Mouse (Mus musculus) urinary bladder, adult 2 months (tissue): ENCODE measurements around the gene Flt3l. TPM values are rescaled to one million over a fixed set of nuclear protein-coding genes. Genes with fewer than 3 reads are reported as not detected.
A peak's percentile ranks its signal among the peaks of the same experiment; 100 is the strongest.
"Not testable (repeated sequence)": the region's sequence is repeated elsewhere in the genome, so short reads cannot be mapped to it uniquely, and the experiment has no call there.

ENCODE experiments used
- DNase-seq: peaks from one replicate; pipeline ENCODE4 v3.0.0; 2022; ENCODE audit warnings: low spot score
- polyA plus RNA-seq: library from polyadenylated mRNA; depleted of rRNA; stranded (reverse); fragments of >200 nt; gene quantifications from 2 replicates; pipeline ENCODE4 v1.2.3, GENCODE M21; 2012

Flt3l gene
- polyA plus RNA-seq, 1 experiment: 83.1 TPM

DNA sequence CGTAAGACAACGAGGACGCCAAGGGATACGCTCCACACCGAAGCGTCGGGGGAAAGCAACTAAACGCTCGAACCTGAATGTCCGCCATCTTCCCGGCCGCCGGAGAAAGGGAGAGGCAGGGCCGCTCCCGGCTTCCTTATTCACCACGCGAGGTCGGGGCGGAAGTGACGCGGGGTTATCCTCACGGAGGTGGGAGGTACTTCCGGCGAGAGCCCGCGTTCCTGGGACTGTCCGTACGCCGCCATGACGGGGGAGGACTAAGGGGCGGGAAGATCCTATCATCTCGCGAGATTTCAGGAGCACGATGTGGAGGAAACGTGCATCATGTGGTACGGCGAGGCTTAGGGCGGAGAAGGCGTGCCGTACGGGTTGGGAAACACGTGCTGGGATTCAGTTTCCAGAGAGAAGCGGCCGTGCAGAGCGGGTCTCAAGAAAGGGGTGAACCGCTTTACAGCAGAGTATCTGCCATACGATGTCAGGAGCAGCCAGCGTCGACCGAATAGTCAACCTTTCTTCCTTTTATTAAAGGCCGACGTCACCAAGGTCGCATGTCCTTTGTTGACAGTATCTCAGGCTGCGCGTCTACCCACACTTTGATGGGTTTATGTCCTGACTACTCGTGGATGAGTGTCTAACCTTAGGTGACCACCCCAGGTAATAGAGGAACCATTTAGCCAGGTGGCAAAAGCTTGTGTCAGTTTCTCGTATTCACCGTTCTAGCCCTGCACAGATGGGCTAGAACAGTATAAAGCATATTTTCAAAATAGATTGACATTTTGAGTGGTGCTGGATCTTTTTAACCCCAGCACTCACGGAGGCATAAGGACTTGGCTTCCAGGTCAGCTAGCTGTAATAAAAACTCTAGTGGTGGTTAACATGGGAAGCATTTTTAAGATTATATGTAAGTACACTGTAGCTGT, 11.7 kb downstream of the Flt3l start, which contains the start of gene Rps11:
Gene Rps11 (minus strand): TSS at position 216 of the 920 bp plus-strand sequence.
- peak; percentile 92 for DNase-seq

DNA sequence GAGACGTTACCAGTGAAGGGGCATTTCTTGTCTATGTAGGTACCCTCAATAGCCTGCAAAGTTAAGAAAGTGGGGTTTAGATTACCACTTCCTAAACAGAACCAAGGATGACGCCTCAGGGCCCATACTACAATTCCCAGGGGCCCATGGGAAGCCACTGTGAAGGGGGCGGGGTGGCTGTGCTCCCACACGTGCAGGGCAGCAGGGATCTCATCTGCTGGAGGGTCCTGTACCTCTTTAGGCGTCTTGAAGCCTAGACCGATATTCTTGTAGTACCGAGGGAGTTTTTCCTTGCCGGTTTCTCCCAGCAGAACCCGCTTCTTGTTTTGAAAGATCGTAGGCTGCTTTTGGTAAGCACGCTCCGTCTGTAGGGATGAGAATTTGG, 13.1 kb downstream of the Flt3l start:
- DNase-seq: no peak

DNA sequence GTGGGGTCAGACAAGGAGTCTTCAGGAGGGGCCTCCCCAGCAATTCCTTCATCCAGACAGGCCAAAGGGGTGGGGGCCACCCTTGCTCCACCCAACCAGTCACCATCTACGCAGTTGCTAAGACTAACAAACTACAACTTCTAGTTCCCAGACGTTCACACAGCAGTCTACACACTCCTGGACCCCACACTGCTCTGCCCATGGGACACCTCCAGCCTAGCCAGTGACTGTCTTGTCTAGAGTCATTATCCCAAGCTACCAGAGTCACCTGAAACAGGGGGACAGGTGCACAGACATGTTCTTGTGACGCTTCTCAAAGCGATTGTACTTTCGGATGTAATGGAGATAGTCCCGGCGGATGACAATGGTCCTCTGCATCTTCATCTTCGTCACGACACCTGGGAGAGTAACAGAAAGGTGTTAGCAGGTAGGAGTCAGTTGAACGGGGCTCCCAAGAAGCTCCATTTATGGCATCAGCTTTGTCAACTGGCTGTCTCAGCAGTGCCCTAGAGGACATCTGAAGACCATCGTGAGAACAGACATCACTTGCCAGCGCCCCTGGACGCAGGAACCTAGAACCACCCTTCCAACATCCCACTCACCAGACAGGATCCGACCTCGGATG, 13.6 kb downstream of the Flt3l start:
- DNase-seq: no peak

DNA sequence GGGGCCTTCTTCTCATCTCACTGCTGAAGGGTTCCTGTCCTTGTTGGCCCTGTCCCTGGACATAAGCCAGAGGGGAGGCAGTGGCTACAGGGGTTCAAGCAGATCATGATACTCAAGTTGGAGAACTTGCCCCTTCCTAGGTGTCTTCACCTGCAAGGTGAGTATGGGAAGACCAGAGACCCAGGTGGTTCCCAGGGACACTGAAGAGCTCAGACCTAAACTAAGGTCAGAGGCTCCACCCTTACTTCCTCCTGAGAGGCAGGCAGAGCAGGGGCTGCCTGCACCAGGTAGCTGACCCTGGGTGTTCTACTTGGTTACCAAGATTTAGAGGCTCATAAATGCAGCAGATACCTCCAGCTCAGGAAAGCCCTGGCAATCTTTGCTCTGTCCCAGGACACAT, 14.3 kb downstream of the Flt3l start:
- no peak for DNase-seq

DNA sequence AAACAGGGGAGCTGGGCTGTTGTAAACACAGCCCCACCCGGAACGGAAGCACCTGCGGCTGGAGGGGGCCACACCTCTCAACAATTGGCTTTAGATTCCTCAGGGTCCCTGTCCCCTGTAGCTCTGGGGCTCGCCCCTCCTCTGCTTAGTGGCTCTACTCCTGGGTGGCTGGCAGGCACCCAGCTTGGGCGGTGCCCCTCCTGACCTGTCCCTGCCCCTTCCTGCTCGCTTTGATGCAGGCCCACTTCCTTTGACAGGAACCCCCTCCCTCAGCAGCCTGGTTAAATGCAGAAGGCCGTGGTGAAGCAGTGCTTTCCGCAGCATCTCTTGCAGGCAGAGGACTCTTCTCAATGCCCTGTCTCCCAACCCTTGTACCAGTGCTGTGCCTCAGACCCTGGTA, 14.8 kb downstream of the Flt3l start:
- DNase-seq: no peak

DNA sequence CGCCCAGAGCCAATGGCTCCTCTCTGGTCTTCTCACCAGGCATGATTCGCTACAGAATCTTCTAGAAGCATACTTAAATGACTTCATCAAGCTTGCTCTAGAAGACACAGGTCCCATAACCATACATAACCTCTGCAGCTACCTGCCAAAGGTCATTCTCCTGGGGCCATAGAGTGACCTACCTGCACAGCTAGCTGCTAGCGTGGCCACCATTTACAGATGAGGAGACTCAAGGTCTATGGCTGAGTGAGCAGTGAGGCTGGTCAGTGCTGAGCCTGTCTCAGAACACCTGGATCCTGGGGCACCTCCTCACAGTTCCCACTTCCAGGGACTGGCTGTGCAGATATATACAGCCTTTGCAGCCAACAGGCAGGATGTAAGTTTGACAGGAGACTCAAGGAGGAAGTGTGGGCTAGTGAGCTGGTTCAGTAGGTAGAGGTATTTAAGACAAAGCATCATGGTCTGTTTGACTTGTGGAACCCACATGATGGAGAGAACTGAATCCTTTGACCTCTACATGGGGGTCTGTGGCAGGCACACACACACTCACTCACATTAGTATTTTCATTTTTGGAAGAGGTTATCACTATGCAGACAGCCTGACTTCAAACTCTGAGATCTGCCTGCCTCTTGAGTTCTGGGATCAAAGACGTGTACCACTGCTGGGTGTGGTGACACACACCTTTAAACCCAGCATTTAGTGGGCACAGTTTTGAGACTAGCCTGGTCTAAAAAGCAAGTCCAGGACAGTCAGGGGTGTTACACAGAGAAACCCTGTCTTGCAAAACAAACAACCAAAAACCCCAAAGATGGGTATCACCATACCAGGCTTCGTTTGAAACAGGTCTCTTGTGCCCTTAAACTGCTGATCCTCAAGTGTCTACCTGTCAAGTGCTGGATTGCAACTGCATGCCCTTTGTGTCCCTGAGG, 16.2 kb downstream of the Flt3l start:
- DNase-seq: no peak

DNA sequence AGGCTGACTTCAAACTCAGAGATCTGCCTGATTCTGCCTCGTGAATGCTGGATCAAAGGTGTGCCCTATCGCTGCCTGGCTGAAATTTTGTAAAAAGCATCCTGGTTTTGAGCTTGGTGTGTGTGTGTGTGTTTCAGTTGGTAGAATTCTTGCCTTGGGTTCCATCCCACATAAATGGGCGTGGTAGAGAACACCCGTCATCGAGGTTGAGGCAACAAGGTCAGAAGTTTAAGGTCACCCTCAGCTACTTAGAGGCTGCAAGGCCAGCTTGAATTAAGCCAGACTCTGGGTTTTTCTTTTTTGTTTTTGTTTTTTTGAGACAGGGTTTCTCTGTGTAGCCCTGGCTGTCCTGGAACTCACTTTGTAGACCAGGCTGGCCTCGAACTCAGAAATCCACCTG, 17.9 kb downstream of the Flt3l start:
- DNase-seq: no peak

DNA sequence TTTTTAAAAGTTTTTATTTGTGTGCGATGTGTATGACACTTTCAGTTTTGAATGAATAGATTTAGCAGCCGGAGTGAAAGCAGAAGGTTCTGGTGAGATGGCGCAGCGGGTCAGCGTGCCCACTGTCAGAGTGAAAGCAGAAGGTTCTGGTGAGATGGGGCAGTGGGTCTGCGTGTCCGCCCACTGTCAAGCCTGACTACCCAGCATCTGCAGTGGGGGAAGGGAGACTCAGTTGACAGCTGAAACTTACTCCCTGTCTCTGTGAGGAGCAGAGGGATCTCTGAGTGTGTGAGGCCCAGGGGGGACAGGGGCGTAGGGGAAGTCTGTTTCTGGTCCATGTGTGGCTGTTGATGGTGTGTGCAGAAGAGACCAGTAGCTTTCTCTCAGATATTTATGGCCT, 18.7 kb downstream of the Flt3l start:
- no peak for DNase-seq

DNA sequence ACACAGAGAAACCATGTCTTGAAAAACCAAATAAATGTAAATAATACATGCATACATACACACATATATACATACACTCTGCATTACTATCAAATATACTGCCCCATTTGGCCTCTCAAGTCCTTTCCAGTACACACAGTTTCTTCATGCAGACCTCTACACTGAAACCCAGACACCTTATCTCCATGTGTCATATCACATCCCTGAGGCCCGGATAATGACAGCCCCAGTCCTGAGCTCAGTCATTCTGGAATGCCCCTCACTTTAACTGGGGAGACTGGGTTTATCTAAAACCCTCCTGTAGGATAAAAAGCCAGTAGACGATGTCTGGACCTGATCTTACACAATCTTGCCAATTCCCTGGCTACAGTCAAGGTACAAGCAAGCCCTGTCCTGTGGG, 22.8 kb downstream of the Flt3l start:
- no peak for DNase-seq

DNA sequence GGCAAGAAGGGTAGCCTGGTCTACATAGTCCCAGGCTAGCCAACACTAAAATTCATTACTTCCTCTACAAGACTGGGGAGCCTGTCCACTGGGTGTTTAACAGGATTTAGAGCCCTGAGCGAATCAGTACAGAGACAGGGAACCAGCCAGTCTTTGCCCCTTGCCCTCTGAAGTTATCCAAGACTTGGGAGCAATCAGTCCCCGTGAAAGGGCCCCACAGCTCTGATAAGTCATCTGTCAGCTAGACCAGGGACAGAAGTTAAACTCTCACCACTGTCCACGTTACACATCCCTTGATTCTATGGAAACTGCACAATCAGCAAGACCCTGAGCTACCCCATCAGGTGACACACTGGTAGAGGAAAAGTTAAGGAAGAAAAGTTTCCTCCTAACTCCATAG, 23.7 kb downstream of the Flt3l start:
- no peak for DNase-seq

DNA sequence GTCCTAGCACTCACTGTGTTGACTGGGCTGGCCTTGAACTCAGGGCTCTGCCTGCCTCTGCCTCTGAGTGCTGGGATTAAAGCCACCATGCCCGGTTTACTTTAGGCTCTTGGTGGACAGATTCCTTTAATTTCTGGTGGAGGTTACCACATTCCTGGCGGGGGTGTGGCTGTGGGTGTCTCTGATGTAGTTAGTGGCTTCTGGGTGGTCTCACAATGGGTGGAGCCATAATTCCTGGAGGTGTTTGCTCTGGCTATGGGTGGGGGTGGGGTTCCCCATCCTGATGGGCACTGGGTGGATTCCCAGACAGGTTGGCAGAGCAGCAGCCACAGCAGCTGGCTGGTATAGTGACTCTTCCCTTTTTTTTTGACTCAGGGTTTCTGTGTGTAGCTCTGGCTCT, 24.3 kb downstream of the Flt3l start:
- DNase-seq: no peak

DNA sequence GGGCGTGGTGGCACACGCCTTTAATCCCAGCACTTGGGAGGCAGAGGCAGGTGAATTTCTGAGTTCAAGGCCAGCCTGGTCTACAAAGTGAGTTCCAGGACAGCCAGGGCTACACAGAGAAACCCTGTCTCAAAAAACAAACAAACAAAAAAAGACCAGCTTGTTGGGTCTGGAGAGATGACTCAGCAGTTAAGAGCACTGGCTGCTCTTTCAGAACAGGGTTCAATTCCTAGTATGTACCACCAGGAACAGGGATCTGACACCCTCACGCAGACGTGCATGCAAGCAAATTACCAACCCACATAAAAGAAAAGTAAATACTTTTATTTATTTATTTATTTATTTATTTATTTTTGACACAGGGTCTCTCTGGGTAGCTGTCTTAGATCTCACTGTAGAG, 26.1 kb downstream of the Flt3l start:
- DNase-seq: not testable (repeated sequence)

DNA sequence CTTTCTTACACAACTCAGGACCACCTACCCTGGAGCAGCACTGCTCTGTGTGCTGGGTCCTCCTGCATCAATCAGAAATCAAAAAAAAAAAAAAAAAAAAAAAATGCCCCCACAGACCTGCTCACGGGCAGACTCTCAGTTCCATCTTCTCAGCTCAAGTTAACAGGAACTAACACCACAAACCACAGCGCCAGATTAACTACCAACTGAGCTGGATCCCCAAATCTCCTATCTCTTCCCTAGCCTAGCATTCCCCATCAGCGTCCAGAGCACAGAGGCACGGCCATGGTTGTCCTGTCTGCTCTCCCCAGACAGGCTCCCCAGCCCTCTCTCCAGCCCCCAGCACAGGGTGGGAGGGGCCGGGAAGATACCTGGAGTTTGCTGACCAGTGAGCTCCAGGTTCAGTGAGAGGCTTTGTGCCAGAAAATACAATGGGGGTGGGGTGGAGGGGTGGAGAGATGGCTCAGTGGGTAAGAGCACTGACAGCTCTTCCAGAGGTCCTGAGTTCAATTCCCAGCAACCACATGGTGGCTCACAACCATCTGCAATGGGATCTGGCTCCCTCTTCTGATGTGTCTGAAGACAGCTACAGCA, 29.1 kb downstream of the Flt3l start:
- DNase-seq: no peak

DNA sequence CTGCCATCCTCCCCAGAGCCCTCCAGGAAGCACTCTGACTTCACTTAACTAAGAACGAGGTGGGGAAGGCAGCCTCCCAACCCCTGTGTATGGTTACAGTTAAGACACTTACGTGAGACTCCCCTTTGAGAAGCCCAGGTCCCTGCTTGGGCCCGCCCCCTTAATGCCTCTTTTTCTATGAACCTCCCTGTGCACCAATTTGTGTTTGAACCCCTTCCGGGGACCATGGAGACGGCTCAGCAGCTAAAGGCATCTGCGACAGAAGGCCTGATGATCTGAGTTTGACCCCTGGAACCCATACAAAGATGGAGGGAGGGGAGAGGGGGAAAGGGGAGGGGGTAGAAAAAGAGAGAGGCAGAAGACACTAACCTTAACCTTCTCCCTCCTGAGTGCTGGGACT, 29.8 kb downstream of the Flt3l start:
- DNase-seq: no peak

DNA sequence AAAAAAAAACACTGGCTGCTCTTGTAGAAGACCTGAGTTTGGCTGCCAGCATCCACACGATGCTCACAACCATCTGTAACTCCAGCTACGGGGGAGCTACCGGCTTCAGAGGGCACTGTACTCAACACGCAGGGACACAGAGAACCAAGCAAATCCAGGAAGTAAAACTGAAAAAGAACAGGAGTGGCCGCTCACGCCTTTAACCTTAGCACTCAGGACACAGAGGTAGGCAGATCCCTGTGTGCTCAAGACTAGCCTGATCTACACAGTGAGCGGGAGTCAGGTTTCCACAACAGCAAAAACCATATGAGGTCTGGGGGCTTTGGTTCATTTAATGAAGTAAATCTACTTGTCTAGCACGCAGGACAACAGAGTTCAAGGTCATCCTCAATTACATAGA, 30.7 kb downstream of the Flt3l start:
- no peak for DNase-seq

DNA sequence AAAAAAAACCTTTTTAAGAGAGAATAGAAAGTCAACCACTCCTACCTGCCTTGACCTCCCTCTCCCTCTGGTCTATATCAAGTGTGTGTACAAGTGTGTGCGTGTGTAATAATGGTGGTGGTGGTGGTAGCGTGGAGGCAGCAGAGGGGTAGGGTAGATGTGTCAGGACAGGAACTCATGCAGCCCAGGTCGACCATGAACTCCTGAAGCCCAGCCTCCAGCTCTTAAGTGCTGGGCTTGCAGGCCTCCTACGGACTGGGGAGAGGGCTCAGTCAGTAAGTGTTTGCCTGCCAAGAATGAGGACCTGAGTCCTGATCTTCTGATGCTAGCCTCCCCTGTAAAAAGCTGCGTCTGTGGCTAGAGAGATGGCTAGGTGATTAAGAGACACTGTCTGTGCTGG, 31.3 kb downstream of the Flt3l start:
- no peak for DNase-seq

DNA sequence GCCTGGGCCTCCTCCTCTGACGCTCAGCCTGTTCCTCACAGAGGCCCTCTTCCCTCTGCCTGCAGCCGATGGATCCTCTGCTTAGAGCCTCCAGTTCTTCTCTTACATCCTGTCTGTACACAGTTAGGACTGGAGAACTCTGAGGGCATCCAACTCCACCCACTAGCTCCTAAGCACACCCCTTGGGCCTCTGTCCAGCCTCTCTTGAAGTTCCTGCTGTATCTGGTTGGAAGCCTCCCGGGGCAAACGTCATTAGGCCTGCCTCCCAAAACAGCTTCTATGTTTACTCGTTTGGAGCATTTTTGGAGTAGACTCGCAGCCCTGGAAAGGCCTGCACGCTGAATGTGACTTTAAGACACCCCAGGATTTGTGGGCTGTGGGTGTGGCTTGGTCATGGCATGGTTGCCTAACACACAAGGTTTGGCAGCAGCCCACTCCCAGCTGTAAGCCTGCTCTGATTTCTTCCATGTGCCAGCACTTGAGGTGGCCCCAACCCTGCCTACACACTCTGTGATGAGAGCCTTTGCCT, 32.5 kb downstream of the Flt3l start, which contains the start of gene Fcgrt:
Gene Fcgrt (minus strand): TSS at position 200 of the 529 bp plus-strand sequence.
- DNase-seq: peak; percentile 51

DNA sequence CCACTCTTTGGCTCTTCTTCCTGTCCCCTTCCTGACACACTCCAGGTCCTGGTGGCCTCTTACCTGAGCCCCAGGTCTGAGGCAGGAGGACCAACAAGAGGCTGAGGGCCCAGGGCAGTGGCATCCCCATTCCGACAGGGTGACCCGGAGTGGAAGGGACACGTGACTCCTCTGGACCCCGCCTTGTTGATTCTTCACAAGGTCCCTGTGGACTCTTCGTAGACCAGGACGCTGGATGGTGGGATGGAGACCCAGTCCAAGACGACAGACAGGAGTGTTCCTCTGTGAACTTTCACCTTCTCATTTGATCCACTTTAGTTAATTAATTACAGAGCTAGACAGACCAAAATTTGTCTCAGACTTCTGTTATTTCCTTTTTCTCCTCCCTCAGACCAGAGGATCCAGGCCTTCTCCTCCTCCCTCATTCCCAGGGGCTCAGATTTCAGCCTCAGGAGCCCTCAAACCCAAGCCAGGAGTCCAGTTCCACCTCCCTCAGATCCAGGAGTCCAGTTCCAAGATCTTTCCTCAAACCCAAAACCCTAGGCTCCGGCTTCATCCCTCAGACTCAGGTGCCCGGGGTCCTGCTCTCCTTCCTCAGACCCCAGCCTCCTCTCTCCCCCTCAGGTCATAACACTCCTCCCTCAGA, 33.2 kb downstream of the Flt3l start:
- DNase-seq: no peak

DNA sequence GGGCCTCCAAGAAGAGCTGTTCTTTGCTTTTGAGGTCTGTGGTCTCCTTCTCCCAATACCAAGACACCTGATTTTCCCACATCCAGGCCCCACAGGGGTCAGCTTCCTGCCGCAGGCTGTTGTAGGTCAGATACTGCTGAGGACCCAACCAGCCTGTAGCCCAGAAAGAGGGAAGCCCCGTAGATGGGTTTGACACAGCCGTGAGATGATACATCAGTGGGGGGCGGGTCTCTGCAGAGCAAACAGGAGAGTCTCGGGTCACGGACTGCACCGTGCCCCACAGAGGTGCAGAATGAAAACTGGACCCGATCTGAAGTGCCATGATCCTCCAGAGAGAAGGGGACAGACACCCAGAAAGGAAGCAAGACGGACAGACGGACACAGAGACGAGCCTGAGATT, 33.8 kb downstream of the Flt3l start:
- DNase-seq: no peak

DNA sequence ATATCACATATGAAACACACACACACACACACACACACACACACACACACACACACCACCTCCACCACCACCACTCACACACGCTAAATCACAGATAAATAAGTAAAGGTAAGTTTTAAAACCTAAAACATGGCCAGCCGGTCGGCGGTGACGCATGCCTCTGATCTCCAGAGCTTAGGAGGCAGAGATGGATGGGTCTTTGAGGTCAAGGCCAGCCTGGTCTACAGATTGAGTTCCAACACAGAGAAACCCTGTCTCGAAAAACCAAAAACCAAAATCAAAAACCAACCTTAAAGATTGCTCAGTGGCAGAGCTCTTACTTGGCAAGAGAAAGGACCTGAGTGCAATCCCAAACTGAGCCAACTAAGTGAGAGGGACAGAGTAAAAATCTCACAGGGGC, 36.2 kb downstream of the Flt3l start:
- no peak for DNase-seq
